Mouse (Mus musculus) heart, embryonic 11.5 days (tissue): ENCODE measurements around the gene Dsp. TPM values are rescaled to one million over a fixed set of nuclear protein-coding genes. Genes with fewer than 3 reads are reported as not detected.
A peak's percentile ranks its signal among the peaks of the same experiment; 100 is the strongest.

ENCODE experiments used
- ATAC-seq: fragments of 200-750 bp; cut with Nextera tagmentation; replicated peaks from 2 replicates; pipeline ENCODE4 v1.8.0; 2017; ENCODE audit warnings: moderate library complexity; ENCODE audit not compliant: insufficient number of reproducible peaks, low FRiP score, low TSS enrichment
- H3K27ac ChIP-seq: fragments of 300-500 bp; sonication (generic); 2 replicates; pipeline ENCODE4 v1.5.1; 2014; ENCODE audit warnings: mild to moderate bottlenecking, low read depth, low read length
- H3K27me3 ChIP-seq: fragments of 300-500 bp; sonication (generic); 2 replicates; pipeline ENCODE4 v1.6.1; 2014; ENCODE audit warnings: mild to moderate bottlenecking, low read length, mixed read lengths; ENCODE audit not compliant: control insufficient read depth, insufficient read depth
- H3K36me3 ChIP-seq: fragments of 300-500 bp; sonication (generic); 2 replicates; pipeline ENCODE4 v1.6.1; 2014; ENCODE audit warnings: mild to moderate bottlenecking, low read length, moderate library complexity, mixed read lengths; ENCODE audit not compliant: control insufficient read depth, insufficient read depth
- H3K4me1 ChIP-seq: fragments of 300-500 bp; sonication (generic); 2 replicates; pipeline ENCODE4 v1.6.1; 2014; ENCODE audit warnings: low read length; ENCODE audit not compliant: control insufficient read depth, insufficient read depth
- H3K4me2 ChIP-seq: fragments of 300-500 bp; sonication (generic); 2 replicates; pipeline ENCODE4 v1.6.1; 2014; ENCODE audit warnings: mild to moderate bottlenecking, moderate library complexity
- H3K4me3 ChIP-seq: fragments of 300-500 bp; sonication (generic); 2 replicates; pipeline ENCODE4 v1.5.1; 2014; ENCODE audit warnings: low read depth, low read length
- H3K9ac ChIP-seq: fragments of 300-500 bp; sonication (generic); 2 replicates; pipeline ENCODE4 v1.6.1; 2014; ENCODE audit warnings: mild to moderate bottlenecking, low read depth, low read length, moderate library complexity
- H3K9me3 ChIP-seq: fragments of 300-500 bp; sonication (generic); replicated peaks from 2 replicates; pipeline ENCODE4 v1.6.1; 2016; ENCODE audit warnings: low read length; ENCODE audit not compliant: control insufficient read depth
- WGBS: fragments of 180-500 bp; shearing (Covaris S2); extraction: QIAGEN DNeasy Blood & Tissue Kit; methylation state at CpG from one replicate; pipeline ENCODE4 v1.1.7; 2014; ENCODE audit not compliant: insufficient replicate concordance; 5-methylcytosine and 5-hydroxymethylcytosine counted together
- polyA plus RNA-seq: library from polyadenylated mRNA; unstranded; fragments of >200 nt; fragmentation: Nextera tagmentation; extraction: Ambion mirVana; gene quantifications from 2 replicates; pipeline ENCODE4 v1.2.1, GENCODE M21; 2014

The Dsp gene
- 46.2 and 51.8 TPM in 2 replicates for polyA plus RNA-seq

GRCm38 (mm10) chr13:38151069-38151588 is at the start of gene Dsp:
Gene Dsp, plus strand, starts transcription at chr13:38151294.
- Histone ChIP-seq H3K9ac (peak within 1 kb of the TSS; percentile 96), H3K36me3 (no peaks in the 10 kb centered on the region), H3K4me1 (peaks cover 45% of the 10 kb centered on the region), H3K27ac (peak within 1 kb of the TSS; percentile 96), H3K27me3 (peaks cover 2% of the 10 kb centered on the region; the same call in 1 of the 2 replicates), H3K9me3 (no peaks in the 10 kb centered on the region), H3K4me2 (peak within 1 kb of the TSS; percentile 77), H3K4me3 (peak within 1 kb of the TSS; percentile 79)
- peak; percentile 67 for ATAC-seq
- WGBS: under 1% methylated on average over 45 of the region's 58 CpGs

GRCm38 (mm10) chr13:38103406-38103805 is 47.7 kb upstream of the Dsp start:
- Histone ChIP-seq H3K9me3 (no peaks in the 10 kb centered on the region), H3K36me3 (no peaks in the 10 kb centered on the region), H3K9ac (no peak overlapping the region), H3K4me3 (no peak overlapping the region), H3K4me2 (no peak overlapping the region), H3K4me1 (no peaks in the 10 kb centered on the region), H3K27ac (no peak overlapping the region), H3K27me3 (no peaks in the 10 kb centered on the region)
- ATAC-seq: no peak
- WGBS: 69% methylated on average over 4 of the region's 4 CpGs

- Histone ChIP-seq H3K9ac (no peak overlapping the region), H3K4me1 (no peaks in the 10 kb centered on the region), H3K4me2 (no peak overlapping the region), H3K27me3 (no peaks in the 10 kb centered on the region), H3K4me3 (no peak overlapping the region), H3K36me3 (no peaks in the 10 kb centered on the region), H3K9me3 (no peaks in the 10 kb centered on the region; the same call in 1 of the 2 replicates), H3K27ac (no peak overlapping the region)
- ATAC-seq: peak; percentile 39; the same call in 1 of the 2 replicates
- WGBS: 83% methylated on average over 10 of the region's 10 CpGs
Observed at GRCm38 (mm10) chr13:38104501-38104900, 46.6 kb upstream of the Dsp start.

GRCm38 (mm10) chr13:38109081-38109480 is 42.0 kb upstream of the Dsp start:
- Histone ChIP-seq H3K27me3 (no peaks in the 10 kb centered on the region), H3K4me2 (no peak overlapping the region), H3K36me3 (no peaks in the 10 kb centered on the region), H3K9me3 (no peaks in the 10 kb centered on the region; the same call in 1 of the 2 replicates), H3K4me1 (no peaks in the 10 kb centered on the region), H3K4me3 (no peak overlapping the region), H3K27ac (no peak overlapping the region), H3K9ac (no peak overlapping the region)
- whole genome bisulfite sequencing: 90% methylated on average over 9 of the region's 9 CpGs
- ATAC-seq: no peak

- no peak overlapping the region for H3K9ac ChIP-seq
- no peak for ATAC-seq
Observed at GRCm38 (mm10) chr13:38122321-38122720, 28.8 kb upstream of the Dsp start.

GRCm38 (mm10) chr13:38123666-38124065 is 27.4 kb upstream of the Dsp start:
- H3K27me3 ChIP-seq: no peaks in the 10 kb centered on the region
- ATAC-seq: no peak
- H3K4me3 ChIP-seq: no peak overlapping the region
- H3K4me1 ChIP-seq: peaks cover 41% of the 10 kb centered on the region
- no peak overlapping the region for H3K4me2 ChIP-seq
- H3K9ac ChIP-seq: no peak overlapping the region
- H3K27ac ChIP-seq: no peak overlapping the region
- WGBS: 69% methylated on average over 4 of the region's 4 CpGs
- H3K9me3 ChIP-seq: no peaks in the 10 kb centered on the region
- no peaks in the 10 kb centered on the region for H3K36me3 ChIP-seq

More at GRCm38 (mm10) chr13:38122321-38122720, 28.8 kb upstream of the Dsp start:
- 78% methylated on average over 9 of the region's 9 CpGs for WGBS
- H3K4me2 ChIP-seq: no peak overlapping the region
- H3K9me3 ChIP-seq: no peaks in the 10 kb centered on the region
- H3K27me3 ChIP-seq: no peaks in the 10 kb centered on the region
- peaks cover 28% of the 10 kb centered on the region for H3K4me1 ChIP-seq
- H3K27ac ChIP-seq: no peak overlapping the region
- no peak overlapping the region for H3K4me3 ChIP-seq
- H3K36me3 ChIP-seq: no peaks in the 10 kb centered on the region

- Histone ChIP-seq H3K9me3 (no peaks in the 10 kb centered on the region), H3K4me1 (peaks cover 34% of the 10 kb centered on the region), H3K9ac (no peak overlapping the region), H3K4me3 (no peak overlapping the region), H3K27ac (no peak overlapping the region), H3K4me2 (no peak overlapping the region), H3K36me3 (no peaks in the 10 kb centered on the region), H3K27me3 (no peaks in the 10 kb centered on the region)
- ATAC-seq: no peak
- WGBS: 61% methylated on average over 3 of the region's 3 CpGs
Observed at GRCm38 (mm10) chr13:38127683-38128082, 23.4 kb upstream of the Dsp start.

- Histone ChIP-seq H3K4me2 (no peak overlapping the region), H3K36me3 (no peaks in the 10 kb centered on the region), H3K4me3 (no peak overlapping the region), H3K9me3 (no peaks in the 10 kb centered on the region), H3K9ac (no peak overlapping the region), H3K4me1 (peaks cover 34% of the 10 kb centered on the region), H3K27me3 (no peaks in the 10 kb centered on the region), H3K27ac (no peak overlapping the region)
- 32% methylated on average over 3 of the region's 3 CpGs for WGBS
- no peak for ATAC-seq
Observed at GRCm38 (mm10) chr13:38128246-38128645, 22.8 kb upstream of the Dsp start.

GRCm38 (mm10) chr13:38129492-38129891 is 21.6 kb upstream of the Dsp start:
- H3K27ac ChIP-seq: no peak overlapping the region
- WGBS: 81% methylated on average over 2 of the region's 2 CpGs
- no peak overlapping the region for H3K4me2 ChIP-seq
- H3K4me1 ChIP-seq: peaks cover 29% of the 10 kb centered on the region
- no peaks in the 10 kb centered on the region for H3K9me3 ChIP-seq
- no peaks in the 10 kb centered on the region for H3K36me3 ChIP-seq
- ATAC-seq: no peak
- no peak overlapping the region for H3K9ac ChIP-seq
- no peak overlapping the region for H3K4me3 ChIP-seq
- no peaks in the 10 kb centered on the region for H3K27me3 ChIP-seq
